Mouse (Mus musculus) spleen, adult 2 months (tissue): ENCODE results near the gene Rnf130.

Experiments used
- CTCF ChIP-seq: fragments of 200-500 bp; IDR thresholded peaks from 2 replicates; pipeline ENCODE4 v1.5.1; 2011; ENCODE audit warnings: mild to moderate bottlenecking, inconsistent platforms; ENCODE audit not compliant: insufficient read depth, insufficient read length, insufficient replicate concordance; ENCODE audit errors: extremely low read depth
- POLR2A ChIP-seq: fragments of 200-500 bp; IDR thresholded peaks from 2 replicates; pipeline ENCODE4 v1.6.1; 2011; ENCODE audit warnings: low read depth, low read length, inconsistent platforms

DNA sequence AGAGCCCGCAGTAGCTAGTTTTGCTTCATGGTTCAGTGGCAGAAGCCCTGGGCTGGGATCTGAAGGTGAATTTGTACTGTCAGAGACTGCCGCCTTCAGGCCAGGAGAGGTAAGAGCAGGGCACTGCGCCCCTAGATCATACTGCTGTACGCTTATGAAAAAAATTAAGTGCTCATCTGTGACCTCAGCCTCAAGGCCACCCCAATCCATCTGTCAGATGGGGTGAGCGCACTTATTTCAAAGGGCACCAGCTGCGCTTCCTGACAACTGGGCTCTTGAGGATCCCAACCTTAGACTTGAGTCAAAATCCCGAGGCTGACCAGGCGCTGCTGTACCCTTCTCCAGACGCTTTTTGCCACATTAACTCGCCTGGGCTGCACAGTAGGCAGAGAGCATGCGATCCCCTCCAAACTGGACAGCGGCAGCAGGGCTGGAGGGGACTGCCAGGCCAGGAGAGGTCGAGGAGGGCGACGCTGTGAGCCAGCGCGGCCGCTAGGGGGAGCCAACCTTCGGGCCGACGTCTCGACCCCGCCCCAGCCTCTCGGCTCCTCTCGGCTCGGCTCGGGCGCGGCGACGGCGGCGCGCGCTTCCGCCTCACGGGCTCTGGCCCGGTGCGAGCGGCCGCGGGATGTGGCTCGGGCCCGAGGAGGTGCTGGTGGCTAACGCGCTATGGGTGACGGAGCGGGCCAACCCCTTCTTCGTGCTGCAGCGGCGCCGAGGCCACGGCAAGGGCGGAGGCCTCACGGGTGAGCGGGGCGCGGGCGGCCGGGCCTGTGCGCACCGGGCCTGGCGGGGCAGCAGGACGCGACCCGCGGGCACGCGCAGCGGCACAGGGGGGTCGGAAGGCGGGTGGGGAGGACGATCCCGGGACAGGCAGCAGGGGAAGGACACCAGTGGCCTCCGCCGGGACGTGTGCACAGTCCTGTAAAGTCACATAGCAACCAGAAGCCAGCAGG lies 105.9 kb downstream of the Rnf130 start, which contains the start of gene Tbc1d9b:
- TF ChIP-seq CTCF: peak; percentile 97
- TF ChIP-seq POLR2A: peak; percentile 75
